Mouse (Mus musculus) intestine, postnatal 0 days (tissue): ENCODE data around the gene Plekhg4. TPM values are rescaled to one million over a fixed set of nuclear protein-coding genes. Genes with fewer than 3 reads are reported as not detected.

Experiments
- ATAC-seq: fragments of 200-750 bp; cut with Nextera tagmentation; 2 replicates; pipeline ENCODE4 v1.8.0; 2017; ENCODE audit warnings: mild to moderate bottlenecking, moderate TSS enrichment, moderate library complexity
- H3K27ac ChIP-seq: fragments of 300-500 bp; sonication (generic); 2 replicates; pipeline ENCODE4 v1.5.1; 2014; ENCODE audit warnings: mild to moderate bottlenecking, low read depth, low read length, moderate library complexity
- H3K27me3 ChIP-seq: fragments of 300-500 bp; sonication (generic); replicated peaks from 2 replicates; pipeline ENCODE4 v1.6.1; 2014; ENCODE audit warnings: low read length, mixed read lengths; ENCODE audit not compliant: control insufficient read depth, insufficient read depth
- H3K36me3 ChIP-seq: fragments of 300-500 bp; sonication (generic); 2 replicates; pipeline ENCODE4 v1.6.1; 2014; ENCODE audit warnings: mild to moderate bottlenecking, moderate library complexity; ENCODE audit not compliant: control insufficient read depth, insufficient read depth
- H3K4me1 ChIP-seq: fragments of 300-500 bp; sonication (generic); replicated peaks from 2 replicates; pipeline ENCODE4 v1.6.1; 2014; ENCODE audit warnings: antibody characterized with exemption, low read length, mixed read lengths; ENCODE audit not compliant: control insufficient read depth, insufficient read depth
- H3K4me2 ChIP-seq: fragments of 300-500 bp; sonication (generic); replicated peaks from 2 replicates; pipeline ENCODE4 v1.6.1; 2014; ENCODE audit warnings: low read depth, mild to moderate bottlenecking, moderate library complexity
- H3K4me3 ChIP-seq: fragments of 300-500 bp; sonication (generic); 2 replicates; pipeline ENCODE4 v1.5.1; 2014; ENCODE audit warnings: low read depth, low read length
- H3K9ac ChIP-seq: fragments of 300-500 bp; sonication (generic); 2 replicates; pipeline ENCODE4 v1.6.1; 2014; ENCODE audit warnings: mild to moderate bottlenecking, low read depth, low read length
- H3K9me3 ChIP-seq: fragments of 300-500 bp; sonication (generic); 2 replicates; pipeline ENCODE4 v1.6.1; 2016; ENCODE audit warnings: mixed run types; ENCODE audit not compliant: control insufficient read depth
- CTCF ChIP-seq: sonication (generic); IDR thresholded peaks from 2 replicates; pipeline ENCODE4 v1.5.1; 2016; ENCODE audit warnings: low read depth, mild to moderate bottlenecking, control low read depth, antibody characterized with exemption, moderate library complexity
- WGBS: fragments of 180-500 bp; shearing (Covaris S2); extraction: QIAGEN DNeasy Blood & Tissue Kit; methylation state at CpG from one replicate; pipeline ENCODE4 v1.1.7; 2014; 5-methylcytosine and 5-hydroxymethylcytosine counted together
- polyA plus RNA-seq: library from polyadenylated mRNA; unstranded; fragments of >200 nt; fragmentation: Nextera tagmentation; extraction: Ambion mirVana; gene quantifications from 2 replicates; pipeline ENCODE4 v1.2.1, GENCODE M21; 2015

The Plekhg4 gene
- polyA plus RNA-seq, 1 experiment from 2014 or later, result 0.20 TPM

GRCm38 (mm10) chr8:105372473-105372872, 601 bp upstream of the Plekhg4 start:
- no peak for ATAC-seq

GRCm38 (mm10) chr8:105374513-105374966, 1.5 kb downstream of the Plekhg4 start:
- Histone ChIP-seq H3K9ac (no peak overlapping the region), H3K36me3 (no peaks in the 10 kb centered on the region), H3K4me2 (peak overlapping the region; percentile 52), H3K27me3 (no peaks in the 10 kb centered on the region), H3K9me3 (no peaks in the 10 kb centered on the region), H3K4me1 (no peaks in the 10 kb centered on the region), H3K4me3 (no peak overlapping the region), H3K27ac (no peak overlapping the region)
- WGBS, result 38% methylated on average over 33 of the region's 33 CpGs
- TF ChIP-seq CTCF, result peak; percentile 81
- 0 out of 2 replicates have a peak, but pooled peaks have one; percentile 23 for ATAC-seq

More at GRCm38 (mm10) chr8:105372473-105372872, 601 bp upstream of the Plekhg4 start:
- Histone ChIP-seq H3K4me3 (no peak overlapping the region), H3K27me3 (no peaks in the 10 kb centered on the region), H3K36me3 (no peaks in the 10 kb centered on the region), H3K4me2 (no peak overlapping the region), H3K9ac (no peak overlapping the region), H3K4me1 (no peaks in the 10 kb centered on the region), H3K9me3 (no peaks in the 10 kb centered on the region), H3K27ac (no peak overlapping the region)
- TF ChIP-seq CTCF, result no peak
- WGBS, result 83% methylated on average over 9 of the region's 9 CpGs

- WGBS, result 50% methylated on average over 19 of the region's 19 CpGs
- no peak overlapping the region for H3K4me3 ChIP-seq
- H3K9me3 ChIP-seq, result no peaks in the 10 kb centered on the region
- H3K27ac ChIP-seq, result no peak overlapping the region
- no peak overlapping the region for H3K4me2 ChIP-seq
- H3K36me3 ChIP-seq, result no peaks in the 10 kb centered on the region
- no peak for TF ChIP-seq CTCF
- H3K27me3 ChIP-seq, result no peaks in the 10 kb centered on the region
- H3K9ac ChIP-seq, result no peak overlapping the region
- H3K4me1 ChIP-seq, result no peaks in the 10 kb centered on the region
- no peak for ATAC-seq
Observed at GRCm38 (mm10) chr8:105378673-105379072, 5.6 kb downstream of the Plekhg4 start.

- WGBS, result 83% methylated on average over 12 of the region's 12 CpGs
- no peaks in the 10 kb centered on the region for H3K9me3 ChIP-seq
- no peak for ATAC-seq
- H3K9ac ChIP-seq, result no peak overlapping the region
- H3K4me1 ChIP-seq, result no peaks in the 10 kb centered on the region
- H3K36me3 ChIP-seq, result no peaks in the 10 kb centered on the region
- no peak for TF ChIP-seq CTCF
- no peak overlapping the region for H3K4me2 ChIP-seq
- H3K27ac ChIP-seq, result no peak overlapping the region
- H3K4me3 ChIP-seq, result no peak overlapping the region
- no peaks in the 10 kb centered on the region for H3K27me3 ChIP-seq
Observed at GRCm38 (mm10) chr8:105380308-105380707, 7.2 kb downstream of the Plekhg4 start.

GRCm38 (mm10) chr8:105384070-105384469, 11.0 kb downstream of the Plekhg4 start:
- no peak overlapping the region for H3K4me3 ChIP-seq
- H3K4me2 ChIP-seq, result no peak overlapping the region
- no peaks in the 10 kb centered on the region for H3K4me1 ChIP-seq
- H3K9ac ChIP-seq, result no peak overlapping the region
- no peak overlapping the region for H3K27ac ChIP-seq
- no peak for ATAC-seq
- 95% methylated on average over 2 of the region's 2 CpGs for WGBS
- H3K36me3 ChIP-seq, result no peaks in the 10 kb centered on the region
- peak; percentile 35 for TF ChIP-seq CTCF
- H3K27me3 ChIP-seq, result no peaks in the 10 kb centered on the region
- no peaks in the 10 kb centered on the region for H3K9me3 ChIP-seq

GRCm38 (mm10) chr8:105387151-105387550, 14.1 kb downstream of the Plekhg4 start:
- H3K9me3 ChIP-seq, result no peaks in the 10 kb centered on the region
- no peak overlapping the region for H3K4me2 ChIP-seq
- H3K9ac ChIP-seq, result no peak overlapping the region
- H3K27me3 ChIP-seq, result no peaks in the 10 kb centered on the region
- H3K4me1 ChIP-seq, result no peaks in the 10 kb centered on the region
- no peak overlapping the region for H3K27ac ChIP-seq
- TF ChIP-seq CTCF, result no peak
- ATAC-seq, result no peak
- no peaks in the 10 kb centered on the region for H3K36me3 ChIP-seq
- WGBS, result 39% methylated on average over 1 of the region's 1 CpGs
- H3K4me3 ChIP-seq, result no peak overlapping the region

GRCm38 (mm10) chr8:105389096-105389495, 16.0 kb downstream of the Plekhg4 start:
- ATAC-seq, result no peak

More at GRCm38 (mm10) chr8:105389096-105389495, 16.0 kb downstream of the Plekhg4 start:
- H3K4me3 ChIP-seq, result no peak overlapping the region
- no peaks in the 10 kb centered on the region for H3K4me1 ChIP-seq
- no peak overlapping the region for H3K4me2 ChIP-seq
- H3K27ac ChIP-seq, result no peak overlapping the region
- 41% methylated on average over 6 of the region's 6 CpGs for WGBS
- no peaks in the 10 kb centered on the region for H3K27me3 ChIP-seq
- TF ChIP-seq CTCF, result no peak
- no peaks in the 10 kb centered on the region for H3K9me3 ChIP-seq
- no peaks in the 10 kb centered on the region for H3K36me3 ChIP-seq
- H3K9ac ChIP-seq, result no peak overlapping the region
